Mouse (Mus musculus): ENCODE results near the gene Hypk.

The Hypk gene

DNA sequence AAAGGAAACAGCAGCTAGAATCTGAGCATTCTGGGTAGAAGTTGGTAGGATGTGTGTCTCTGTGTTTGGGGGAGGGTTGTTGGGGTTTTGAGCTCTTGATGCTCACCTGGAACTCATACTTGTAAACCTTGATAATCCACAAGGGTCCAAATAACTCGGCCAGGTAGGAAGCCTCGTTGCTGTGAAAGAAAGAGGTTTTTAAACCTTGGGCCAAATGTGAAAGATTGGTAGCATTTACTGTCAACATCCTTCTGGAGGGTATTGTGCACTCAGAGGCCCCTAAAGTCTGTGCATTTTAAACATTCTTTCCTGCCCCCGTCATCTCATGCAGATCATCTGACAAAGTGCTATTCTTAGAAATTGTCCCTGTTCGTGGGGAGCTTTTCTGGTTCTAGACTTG, at the start of gene Hypk:
Hypk (plus strand) TSS at position 301 of the 400 bp plus-strand sequence.
- no peak for DNase-seq (ENCODE audit: low read depth, low spot score)

- no peak for DNase-seq (ENCODE audit: low read depth, low spot score)
Measured at GRCm38 (mm10) chr2:121403296-121403695, 49.8 kb upstream of the Hypk start.

GRCm38 (mm10) chr2:121408160-121408559, 44.9 kb upstream of the Hypk start:
- DNase-seq (ENCODE audit: low read depth, low spot score): peak; percentile 87

DNA sequence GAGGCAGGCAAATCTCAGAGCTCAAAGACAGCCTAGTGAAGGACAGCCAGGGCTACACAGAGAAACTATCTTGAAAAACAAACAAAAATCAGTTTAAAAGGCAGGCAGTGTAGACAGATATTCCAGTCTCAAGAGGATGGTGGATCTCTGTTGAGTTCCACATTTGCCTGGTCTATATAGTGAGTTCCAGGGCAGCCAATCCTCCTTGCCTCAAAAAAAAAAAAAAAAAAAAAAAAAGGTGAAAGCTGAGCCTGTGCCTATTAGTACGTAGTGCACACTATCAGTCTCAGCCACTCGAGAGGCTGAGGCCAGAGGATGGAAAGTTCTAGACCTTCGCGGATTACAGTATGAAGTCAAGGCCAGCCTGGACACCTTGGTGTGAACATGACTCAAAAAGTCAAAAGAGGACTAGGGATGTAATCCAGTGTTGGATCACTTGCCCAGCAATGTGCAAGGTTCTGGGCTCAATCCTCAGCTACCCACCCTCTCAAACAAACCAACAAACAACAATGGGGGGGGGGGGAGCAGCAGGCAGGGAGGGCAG, 40.2 kb upstream of the Hypk start:
- no peak for DNase-seq (ENCODE audit: low read depth, low spot score)

- DNase-seq (ENCODE audit: low read depth, low spot score): peak; percentile 95
Measured at GRCm38 (mm10) chr2:121413387-121414042, 39.6 kb upstream of the Hypk start, which contains the start of the genes Pdia3 and Catsper2. Pdia3 (plus strand) TSS chr2:121413775. Catsper2 (minus strand) TSS chr2:121413792.

DNA sequence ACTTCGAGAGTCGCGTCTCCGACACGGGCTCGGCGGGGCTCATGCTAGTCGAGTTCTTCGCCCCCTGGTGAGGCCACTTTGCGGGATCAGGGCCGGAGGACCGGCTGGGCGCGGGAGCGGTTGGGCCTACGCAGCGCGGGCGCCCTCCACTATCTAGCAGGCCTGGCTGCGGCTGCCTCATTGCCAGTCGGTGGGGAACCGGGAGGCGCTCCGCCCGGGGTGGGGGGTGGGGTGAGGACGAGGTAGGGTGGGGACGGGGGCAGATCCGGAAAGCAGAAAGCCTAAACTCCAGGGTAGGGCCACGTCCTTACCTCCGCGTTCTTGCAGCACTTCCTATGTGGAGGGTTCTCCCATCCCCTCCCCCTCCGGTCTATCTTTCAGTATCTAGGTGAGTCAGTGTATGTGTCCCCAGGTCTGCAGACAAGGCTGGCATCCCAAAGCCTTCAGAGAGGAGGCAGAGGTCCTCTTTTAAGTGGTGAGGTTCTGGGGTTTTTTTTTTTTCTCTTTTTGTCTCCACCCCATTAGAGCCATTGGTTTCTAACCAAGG, 38.9 kb upstream of the Hypk start:
- DNase-seq (ENCODE audit: low read depth, low spot score): peak; percentile 76

- peak; percentile 34 for DNase-seq (ENCODE audit: low read depth, low spot score)
Measured at GRCm38 (mm10) chr2:121415103-121415502, 38.0 kb upstream of the Hypk start.

DNA sequence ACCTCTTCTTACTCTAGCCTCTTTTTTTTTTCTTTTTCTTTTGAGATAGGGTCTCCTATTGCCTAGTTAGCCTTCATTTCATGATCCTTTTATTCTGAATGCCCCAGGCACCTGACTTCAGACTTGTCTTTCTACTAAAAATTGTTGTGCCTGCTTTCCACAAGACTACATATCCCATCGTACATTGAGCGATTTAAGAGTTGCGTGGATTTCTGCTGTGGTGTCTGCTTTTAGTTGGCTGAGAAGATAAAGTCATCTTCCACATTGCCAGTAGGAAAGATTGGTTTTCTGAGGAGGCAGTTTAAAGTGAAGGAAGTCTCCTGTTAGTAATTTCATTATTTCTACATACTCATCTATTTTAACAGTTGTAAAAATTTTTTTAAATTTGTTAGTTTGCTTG, 37.5 kb upstream of the Hypk start:
- no peak for DNase-seq (ENCODE audit: low read depth, low spot score)

GRCm38 (mm10) chr2:121416356-121416755, 36.7 kb upstream of the Hypk start:
- DNase-seq (ENCODE audit: low read depth, low spot score): peak; percentile 32

DNA sequence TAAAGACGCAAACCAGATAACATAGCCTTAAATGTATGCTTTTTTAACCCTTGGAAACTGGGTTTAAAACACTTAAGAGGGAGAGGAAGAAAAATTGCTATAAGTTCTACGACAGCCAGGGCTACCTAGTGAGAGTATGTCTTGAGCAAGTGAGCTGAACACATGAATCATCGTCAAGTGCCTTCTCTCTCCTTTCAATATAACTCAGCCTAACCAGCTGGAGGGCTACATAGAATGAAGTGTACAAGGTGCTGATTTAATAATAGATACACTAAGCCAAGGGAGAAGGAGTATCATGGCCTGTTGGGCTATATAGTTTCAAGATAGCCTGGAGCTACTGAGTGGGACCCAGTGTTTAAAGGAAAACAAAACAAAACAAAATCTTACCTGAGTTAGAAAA, 34.6 kb upstream of the Hypk start:
- DNase-seq (ENCODE audit: low read depth, low spot score): no peak

GRCm38 (mm10) chr2:121423166-121423565, 29.9 kb upstream of the Hypk start:
- DNase-seq (ENCODE audit: low read depth, low spot score): no peak

DNA sequence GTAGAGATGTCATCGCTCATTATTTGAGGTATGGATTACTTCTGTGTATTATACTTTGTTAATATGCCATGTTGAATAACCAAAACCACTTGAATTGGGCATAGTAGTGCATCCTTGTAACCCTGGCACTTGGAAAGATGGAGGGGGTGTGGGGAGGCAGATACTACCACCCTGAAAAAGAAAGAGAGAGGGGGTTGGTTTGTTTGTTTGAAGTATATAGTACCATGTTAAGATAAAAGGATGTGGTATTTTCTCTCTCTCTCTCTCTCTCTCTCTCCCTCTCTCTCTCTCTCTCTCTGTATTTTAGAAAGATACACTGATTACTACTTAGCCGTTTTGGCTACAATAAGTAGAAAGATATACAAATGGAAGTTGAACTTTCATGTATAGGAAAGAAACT, 27.2 kb upstream of the Hypk start:
- no peak for DNase-seq (ENCODE audit: low read depth, low spot score)

DNA sequence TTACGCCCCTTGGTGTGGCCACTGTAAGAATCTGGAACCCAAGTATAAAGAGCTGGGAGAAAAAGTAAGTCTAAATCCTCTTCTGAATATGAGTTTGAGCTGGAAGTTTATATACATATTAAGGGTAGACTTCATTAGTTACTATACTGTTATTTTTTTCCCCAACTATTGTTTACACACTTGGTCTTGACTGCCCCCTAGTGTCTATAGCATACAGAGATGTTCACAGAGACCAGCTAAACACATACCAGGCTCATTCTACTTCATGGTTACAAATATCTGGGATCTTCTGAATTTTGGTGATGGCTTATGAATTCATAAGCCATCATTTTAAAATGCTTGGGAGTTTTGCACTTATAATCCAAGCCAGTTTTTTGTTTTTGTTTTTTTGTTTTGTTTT, 18.2 kb upstream of the Hypk start:
- peak; percentile 81 for DNase-seq (ENCODE audit: low read depth, low spot score)

DNA sequence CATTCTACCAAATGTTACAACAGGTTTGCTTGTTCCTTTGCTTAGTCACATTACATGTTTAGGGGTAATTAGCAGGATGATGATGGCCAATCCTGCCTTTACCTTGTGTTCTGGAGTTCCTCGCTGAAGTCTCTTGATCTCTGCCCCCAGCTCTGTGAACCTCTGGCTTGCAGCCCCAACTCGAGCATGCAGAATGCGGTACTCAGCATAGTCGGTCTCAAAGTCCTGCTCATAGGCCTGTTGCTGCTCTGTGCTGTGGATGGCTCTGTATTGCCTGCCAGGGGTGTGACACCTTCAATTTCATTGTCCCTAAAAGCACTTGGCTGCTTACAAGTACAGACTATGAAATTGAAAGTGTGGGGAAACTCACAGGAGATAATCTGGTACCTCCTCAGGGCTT, 13.3 kb upstream of the Hypk start:
- DNase-seq (ENCODE audit: low read depth, low spot score): no peak

- no peak for DNase-seq (ENCODE audit: low read depth, low spot score)
Measured at GRCm38 (mm10) chr2:121440834-121441605, 12.1 kb upstream of the Hypk start.

DNA sequence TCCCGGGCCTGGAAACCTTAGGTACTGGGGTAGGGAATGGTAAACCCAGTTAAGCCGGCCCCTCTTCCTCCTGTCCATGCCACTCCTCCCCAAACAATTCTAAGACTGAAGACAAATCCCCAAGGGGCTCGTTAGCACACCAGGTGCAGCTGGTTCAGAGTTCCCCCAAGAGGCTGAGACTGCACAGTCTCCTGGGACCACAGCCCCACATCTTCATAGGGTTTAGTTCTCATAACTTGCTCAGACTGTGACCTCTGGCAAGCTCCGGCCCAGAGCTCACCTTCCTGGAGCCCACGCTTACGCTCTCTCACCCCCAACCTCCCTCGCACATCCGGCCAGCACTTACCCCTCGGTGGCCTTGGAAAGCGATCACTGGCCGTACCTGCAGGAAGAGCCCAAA, 11.3 kb upstream of the Hypk start:
- peak; percentile 24 for DNase-seq (ENCODE audit: low read depth, low spot score)

DNA sequence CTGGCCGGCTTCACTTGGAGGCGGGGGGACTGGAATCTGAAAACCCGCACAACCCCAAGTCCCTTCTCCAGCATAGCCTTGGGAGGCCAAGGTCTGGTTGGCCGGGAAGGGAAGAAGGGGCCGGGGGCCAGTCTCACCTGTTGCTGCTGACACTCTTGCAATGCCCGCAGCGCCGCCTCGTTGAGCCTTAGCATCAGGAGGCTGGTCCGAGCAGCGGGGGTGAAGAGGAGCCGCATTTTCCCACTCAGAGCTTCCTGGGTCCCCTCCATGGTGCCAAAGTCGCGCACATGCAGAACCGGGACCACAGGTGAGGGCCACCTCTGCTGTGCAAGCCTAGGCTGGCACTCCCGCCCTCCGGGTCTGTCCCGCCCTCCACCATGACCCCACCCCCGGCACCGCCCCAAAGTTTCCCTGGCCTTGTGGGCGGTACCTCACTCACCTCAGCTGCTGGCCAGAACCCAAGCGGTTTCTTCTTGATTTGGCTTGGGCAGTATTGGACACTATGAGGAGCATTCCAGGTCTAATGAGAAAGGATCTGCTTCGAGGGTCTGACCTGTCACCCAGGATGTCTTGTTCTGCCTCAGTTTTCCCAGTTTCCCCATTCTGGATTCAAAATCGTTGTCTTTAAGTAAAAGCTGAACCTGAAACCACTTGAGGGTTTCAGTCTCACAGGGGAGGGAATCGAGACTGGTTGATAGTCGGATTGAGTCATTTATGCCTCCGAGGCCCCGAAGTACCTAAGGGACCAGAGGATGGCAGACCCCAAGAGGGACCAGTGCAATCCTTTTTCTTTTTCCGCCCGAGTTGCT, 10.6 kb upstream of the Hypk start:
- peak; percentile 86 for DNase-seq (ENCODE audit: low read depth, low spot score)

- no peak for DNase-seq (ENCODE audit: low read depth, low spot score)
Measured at GRCm38 (mm10) chr2:121443068-121443349, 10.1 kb upstream of the Hypk start.

DNA sequence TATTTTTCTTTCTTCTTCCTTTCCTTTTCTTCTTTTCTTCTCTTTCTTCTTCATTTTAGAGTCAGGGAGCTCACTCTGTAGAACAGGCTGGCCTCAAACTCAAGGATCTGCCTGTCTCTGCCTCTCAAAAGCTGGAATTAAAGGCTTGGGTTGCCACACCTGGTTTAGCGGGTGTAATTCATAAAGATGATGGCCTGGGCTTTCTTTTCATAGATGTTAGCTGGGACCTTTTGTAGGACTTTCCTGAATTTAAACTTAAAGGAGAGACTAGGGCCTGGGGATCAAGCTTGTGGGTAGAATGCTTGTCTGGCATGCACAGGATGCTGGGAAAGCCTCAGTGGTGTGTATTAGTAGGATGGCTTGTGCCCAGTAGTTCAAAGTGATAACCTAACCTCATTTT, 8.9 kb upstream of the Hypk start, which contains the start of gene Ell3:
Ell3 (minus strand) TSS at position 101 of the 400 bp plus-strand sequence.
- no peak for DNase-seq (ENCODE audit: low read depth, low spot score)

GRCm38 (mm10) chr2:121445117-121445516, 8.0 kb upstream of the Hypk start:
- DNase-seq (ENCODE audit: low read depth, low spot score): no peak

DNA sequence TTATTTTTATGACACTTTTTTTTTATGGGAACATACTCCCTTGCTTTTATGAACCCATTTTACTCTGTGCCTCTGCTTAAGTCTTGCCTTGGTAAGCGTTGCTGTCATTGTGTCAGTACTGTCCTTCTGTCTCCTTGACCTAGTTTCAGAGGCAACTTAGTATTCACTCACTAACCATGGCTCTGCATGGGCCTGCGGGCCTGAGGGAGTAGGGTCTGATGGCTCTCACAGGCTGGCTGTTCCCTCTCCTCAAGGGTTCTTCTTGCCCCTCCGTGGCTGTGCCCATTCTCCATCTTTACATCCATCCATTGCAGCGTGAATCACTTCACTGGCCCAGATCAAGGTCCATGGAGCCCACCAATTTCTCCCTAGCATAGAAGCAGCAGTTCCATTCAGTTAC, 6.6 kb upstream of the Hypk start:
- no peak for DNase-seq (ENCODE audit: low read depth, low spot score)

GRCm38 (mm10) chr2:121447006-121447405, 6.1 kb upstream of the Hypk start:
- peak; percentile 37 for DNase-seq (ENCODE audit: low read depth, low spot score)
